Mouse (Mus musculus) ES-E14 (cell line): Measurements from ENCODE around the gene Dnaja3.

Source experiments
- HCFC1 ChIP-seq: IDR thresholded peaks from 2 replicates; pipeline ENCODE4 v1.6.1; 2012; ENCODE audit warnings: low read length, inconsistent platforms, borderline replicate concordance; ENCODE audit not compliant: insufficient read depth
- ZC3H11A ChIP-seq: IDR thresholded peaks from 2 replicates; pipeline ENCODE4 v1.6.1; 2012; ENCODE audit warnings: low read depth, mild to moderate bottlenecking, inconsistent platforms, low read length, borderline replicate concordance
- ZNF384 ChIP-seq: IDR thresholded peaks from 2 replicates; pipeline ENCODE4 v1.6.1; 2012; ENCODE audit warnings: low read depth, low read length, inconsistent platforms

- peak; percentile 55; the same call in 1 of the 2 replicates for TF ChIP-seq HCFC1
- TF ChIP-seq ZC3H11A: no peak
- TF ChIP-seq ZNF384: no peak
These were observed 86.2 kb downstream of the Dnaja3 start, which contains the start of gene Hmox2 for GRCm38 (mm10) chr16:4725780-4726527.
